Comparison of ENCODE assay signal across 17 mouse cellular contexts in genomic region chr4:149319088-149319487, GRCm38 (mm10). TPM values are rescaled to one million over a fixed set of nuclear protein-coding genes. Genes with fewer than 3 reads are reported as not detected.
A peak's percentile ranks its signal among the peaks of the same experiment; 100 is the strongest.
DNase-seq lines count a peak whose midpoint lies in the region; ATAC-seq lines count a peak whose summit lies in the region.
"Had no signal": no experiment of that assay in that cellular context is flagged by ENCODE, and none has a peak within 500 bp of the region (broad histone marks: within the 10 kb centered on the region; RNA-seq: fewer than 3 reads in every experiment).

No protein-coding gene starts in this region.

- H3K4me1 ChIP-seq in forebrain, embryonic 15.5 days, result peaks cover 18% of the 10 kb centered on the region
- H3K4me1 ChIP-seq in forebrain, embryonic 11.5 days (replicated peaks; ENCODE audit: control insufficient read depth, insufficient read depth, low read length), result peaks cover 6% of the 10 kb centered on the region; the same call in 1 of the 2 replicates

- no peaks in the 10 kb centered on the region for H3K36me3 ChIP-seq in forebrain, embryonic 15.5 days
- H3K36me3 ChIP-seq in forebrain, embryonic 11.5 days (ENCODE audit: control insufficient read depth, insufficient read depth, low read length), result no peaks in the 10 kb centered on the region
- H3K36me3 ChIP-seq: heart, embryonic 13.5 days had no signal

- H3K27me3 ChIP-seq in forebrain, embryonic 15.5 days, result no peaks in the 10 kb centered on the region
- H3K27me3 ChIP-seq in forebrain, embryonic 11.5 days (ENCODE audit: control insufficient read depth, insufficient read depth, low read length), result no peaks in the 10 kb centered on the region
- H3K27me3 ChIP-seq: heart, embryonic 13.5 days had no signal

- peak overlapping the region; percentile 42 for H3K27ac ChIP-seq in forebrain, embryonic 15.5 days (replicated peaks)
- H3K27ac ChIP-seq in forebrain, embryonic 11.5 days (ENCODE audit: low read depth, low read length), result no peak overlapping the region
- H3K27ac ChIP-seq: heart, embryonic 13.5 days; kidney, postnatal 0 days; liver, embryonic 14.5 days had no signal

- no peaks in the 10 kb centered on the region for H3K9me3 ChIP-seq in forebrain, embryonic 15.5 days
- H3K9me3 ChIP-seq in forebrain, embryonic 11.5 days (ENCODE audit: control insufficient read depth, low read length), result no peaks in the 10 kb centered on the region
- H3K9me3 ChIP-seq: heart, embryonic 13.5 days had no signal

- intact Hi-C loops in left cerebral cortex, postnatal 14 days (cut with DNase I), result no loop called here
- intact Hi-C loops in left cerebral cortex, postnatal 36 days (cut with DNase I), result no loop called here

- no peak overlapping the region for H3K4me2 ChIP-seq in forebrain, embryonic 15.5 days (replicated peaks)
- H3K4me2 ChIP-seq in forebrain, embryonic 11.5 days (ENCODE audit: low read depth, low read length, severe bottlenecking), result no peak overlapping the region
- H3K4me2 ChIP-seq: heart, embryonic 13.5 days had no signal

- DNase-seq in forebrain, embryonic 11.5 days (ENCODE audit: low spot score), result no peak
- peak; percentile 36 to 76 for DNase-seq in left cerebral cortex, postnatal 14 days (ENCODE audit: low spot score in 2 of 2)
- DNase-seq in left cerebral cortex, postnatal 36 days (ENCODE audit: low spot score in 2 of 2), result no peak
- DNase-seq in thymus, postnatal 0 days (ENCODE audit: low spot score), result peak; percentile 57
- DNase-seq in thymus, postnatal 36 days, result no peak
- DNase-seq in kidney, adult 11 months, result no peak
- DNase-seq in lung, postnatal 10 days, result no peak
- DNase-seq: adrenal gland, adult 2 months; cerebellum, adult 9-10 months; spleen, adult 18-20 months; thymus, postnatal 25 days had no signal

- peak; percentile 70 for ATAC-seq in forebrain, embryonic 15.5 days (replicated peaks)
- no peak for ATAC-seq in forebrain, embryonic 11.5 days (replicated peaks; ENCODE audit: low FRiP score)
- ATAC-seq: inflammation-experienced regulatory T-cells, adult 6 months had no signal

- no peak overlapping the region for H3K4me3 ChIP-seq in forebrain, embryonic 15.5 days
- no peak overlapping the region for H3K4me3 ChIP-seq in forebrain, embryonic 11.5 days (ENCODE audit: low read depth, low read length)
- H3K4me3 ChIP-seq: erythroblast, embryonic 14.5 days; heart, embryonic 13.5 days had no signal

- 26% methylated on average over 9 of the region's 9 CpGs for WGBS in forebrain, embryonic 15.5 days
- WGBS in forebrain, embryonic 11.5 days, result 79% methylated on average over 9 of the region's 9 CpGs

- no peak overlapping the region for H3K9ac ChIP-seq in forebrain, embryonic 15.5 days (replicated peaks)
- H3K9ac ChIP-seq in forebrain, embryonic 11.5 days (ENCODE audit: low read length), result no peak overlapping the region
- H3K9ac ChIP-seq: heart, embryonic 13.5 days; liver, embryonic 14.5 days had no signal

RNA-seq across cellular contexts. Expression of gene Kif1b, which starts 11.6 kb away (rescaled TPM):
- 135 and 141 TPM in 2 replicates for polyA plus RNA-seq in forebrain, embryonic 15.5 days (2015; fragmentation: Nextera tagmentation; extraction: Ambion mirVana)
- 93.3 and 96.4 TPM in 2 replicates for polyA plus RNA-seq in forebrain, embryonic 11.5 days (2014; fragmentation: Nextera tagmentation; extraction: Ambion mirVana)
- total RNA-seq in left cerebral cortex, postnatal 14 days (2021), result 100 to 1,000 TPM; 412 to 453 TPM
- total RNA-seq in left cerebral cortex, postnatal 36 days (2021), result 100 to 1,000 TPM; 448 to 452 TPM
- 9.8 and 10.5 TPM in 2 replicates for polyA plus RNA-seq in thymus, postnatal 0 days (2015; fragmentation: Nextera tagmentation; extraction: Ambion mirVana)
- polyA plus RNA-seq: erythroblast, embryonic 14.5 days had no signal

Comparison
In these comparisons a context has a peak if more than half of its experiments do, and no peak if none do; other contexts are left out.
1. DNase-seq: peak in left cerebral cortex, postnatal 14 days (2 of 2) and thymus, postnatal 0 days (single experiment); none in forebrain, embryonic 11.5 days (single experiment), left cerebral cortex, postnatal 36 days (0 of 2), thymus, postnatal 36 days (0 of 2), kidney, adult 11 months (single experiment) and lung, postnatal 10 days (single experiment).